Mouse (Mus musculus) heart, postnatal 4 days (tissue): ENCODE results near the gene Zfp119b. TPM values are rescaled to one million over a fixed set of nuclear protein-coding genes. Genes with fewer than 3 reads are reported as not detected.

Experiments
- total RNA-seq, 2 experiments: library from RNA; stranded (reverse); gene quantifications; 2 replicates each; pipeline ENCODE4 v1.2.3; 2021

Gene Zfp119b
- total RNA-seq, 2 experiments from 2014 or later = 3.3 to 4.0 TPM

Other genes with a start within 250 kb of the Zfp119b start
- 1 to 10 TPM; 4.4 to 4.8 TPM for gene Pot1b, start 236.9 kb downstream of the Zfp119b start, total RNA-seq
- under 1 TPM; 0.32 to 0.41 TPM for gene Adgre4, start 199.5 kb downstream of the Zfp119b start, total RNA-seq
- 1 to 10 TPM; 5.8 TPM for gene Zfp119a, start 70.6 kb downstream of the Zfp119b start, total RNA-seq
- gene Zfp959, start 57.4 kb downstream of the Zfp119b start, total RNA-seq = 1 to 10 TPM; 5.1 to 5.6 TPM
- under 1 TPM; 0.61 to 0.71 TPM for gene Ebi3, start 3.1 kb upstream of the Zfp119b start, total RNA-seq
- gene Yju2, start 9.6 kb upstream of the Zfp119b start, total RNA-seq = 10 to 100 TPM; 14.8 to 14.9 TPM
- gene Shd, start 21.0 kb upstream of the Zfp119b start, total RNA-seq = 1 to 10 TPM; 3.7 to 4.6 TPM
- 1 to 10 TPM in 1 of 2 experiments, under 1 TPM in 1; 0.34 to 1.5 TPM for gene Fsd1, start 37.0 kb upstream of the Zfp119b start, total RNA-seq
- gene Stap2, start 56.1 kb upstream of the Zfp119b start, total RNA-seq = 10 to 100 TPM; 13.3 to 15.2 TPM
- 10 to 100 TPM; 42.7 to 44.7 TPM for gene Mpnd, start 56.2 kb upstream of the Zfp119b start, total RNA-seq
- gene Sh3gl1, start 87.1 kb upstream of the Zfp119b start, total RNA-seq = 10 to 100 TPM; 37.8 to 38.5 TPM
- gene Chaf1a, start 90.9 kb upstream of the Zfp119b start, total RNA-seq = 10 to 100 TPM; 13.3 to 14.8 TPM
- gene Ubxn6, start 125.5 kb upstream of the Zfp119b start, total RNA-seq = 10 to 100 TPM; 50.8 to 57.5 TPM
- 10 to 100 TPM; 52.8 to 55.9 TPM for gene Hdgfl2, start 130.1 kb upstream of the Zfp119b start, total RNA-seq
- 10 to 100 TPM; 71.5 to 79.8 TPM for gene Plin4, start 160.3 kb upstream of the Zfp119b start, total RNA-seq
- 10 to 100 TPM; 61.6 to 67.6 TPM for gene Plin5, start 168.1 kb upstream of the Zfp119b start, total RNA-seq
- gene Lrg1, start 172.5 kb upstream of the Zfp119b start, total RNA-seq = 1 to 10 TPM; 5.2 TPM
- gene Sema6b, start 190.8 kb upstream of the Zfp119b start, total RNA-seq = 1 to 10 TPM; 6.3 to 7.2 TPM
- 1 to 10 TPM; 5.9 to 6.0 TPM for gene Tnfaip8l1, start 213.0 kb upstream of the Zfp119b start, total RNA-seq
- 10 to 100 TPM; 43.4 to 48.8 TPM for gene Mydgf, start 234.4 kb upstream of the Zfp119b start, total RNA-seq